Mouse (Mus musculus) hindbrain, embryonic 12.5 days (tissue): Measurements from ENCODE around the gene Clmn. TPM values are rescaled to one million over a fixed set of nuclear protein-coding genes. Genes with fewer than 3 reads are reported as not detected.

Source experiments
- ATAC-seq: fragments of 200-750 bp; cut with Nextera tagmentation; 2 replicates; pipeline ENCODE4 v1.8.0; 2017; ENCODE audit warnings: moderate TSS enrichment; ENCODE audit not compliant: low FRiP score
- H3K27ac ChIP-seq: fragments of 300-500 bp; sonication (generic); 2 replicates; pipeline ENCODE4 v1.5.1; 2016; ENCODE audit warnings: mild to moderate bottlenecking
- H3K27me3 ChIP-seq: fragments of 300-500 bp; sonication (generic); 2 replicates; pipeline ENCODE4 v1.6.1; 2016; ENCODE audit warnings: mild to moderate bottlenecking
- H3K36me3 ChIP-seq: fragments of 300-500 bp; sonication (generic); 2 replicates; pipeline ENCODE4 v1.6.1; 2016; ENCODE audit warnings: mild to moderate bottlenecking
- H3K4me1 ChIP-seq: fragments of 300-500 bp; sonication (generic); 2 replicates; pipeline ENCODE4 v1.6.1; 2016
- H3K4me2 ChIP-seq: fragments of 300-500 bp; sonication (generic); replicated peaks from 2 replicates; pipeline ENCODE4 v1.6.1; 2016; ENCODE audit warnings: mild to moderate bottlenecking
- H3K4me3 ChIP-seq: fragments of 300-500 bp; sonication (generic); 2 replicates; pipeline ENCODE4 v1.5.1; 2016; ENCODE audit warnings: mild to moderate bottlenecking
- H3K9ac ChIP-seq: fragments of 300-500 bp; sonication (generic); 2 replicates; pipeline ENCODE4 v1.6.1; 2016; ENCODE audit warnings: mild to moderate bottlenecking, moderate library complexity
- H3K9me3 ChIP-seq: fragments of 300-500 bp; sonication (generic); replicated peaks from 2 replicates; pipeline ENCODE4 v1.6.1; 2016; ENCODE audit warnings: mild to moderate bottlenecking
- WGBS: fragments of 180-500 bp; shearing (Covaris S2); methylation state at CpG from one replicate; pipeline ENCODE4 v1.1.7; 2016; 5-methylcytosine and 5-hydroxymethylcytosine counted together
- polyA plus RNA-seq: library from polyadenylated mRNA; unstranded; fragments of >200 nt; fragmentation: Nextera tagmentation; extraction: Ambion mirVana; gene quantifications from 2 replicates; pipeline ENCODE4 v1.2.1, GENCODE M21; 2016

Gene Clmn
- polyA plus RNA-seq, 1 experiment from 2014 or later: 2.8 TPM

DNA sequence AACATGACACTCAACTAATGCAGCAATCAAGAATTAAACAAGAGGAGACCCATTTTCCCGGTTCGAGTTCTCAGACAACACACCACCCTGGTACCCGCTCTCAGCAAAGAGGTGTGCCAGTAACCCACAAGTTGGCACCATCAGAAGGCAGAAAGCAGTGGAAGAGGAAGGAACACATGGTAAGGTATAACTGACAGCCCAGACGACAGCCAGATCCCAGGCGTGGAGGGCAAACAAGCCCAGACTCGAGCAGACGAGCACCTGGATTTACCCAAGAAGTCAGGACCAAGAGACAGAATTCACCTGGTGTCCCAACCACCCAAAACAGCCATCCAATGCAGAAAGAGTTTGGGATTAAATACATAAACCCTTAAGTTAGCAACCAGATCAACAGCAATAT lies 11.5 kb downstream of the Clmn start:
- H3K4me2 ChIP-seq: no peak overlapping the region
- H3K36me3 ChIP-seq: no peaks in the 10 kb centered on the region
- WGBS: 92% methylated on average over 7 of the region's 7 CpGs
- H3K4me3 ChIP-seq: no peak overlapping the region
- no peak overlapping the region for H3K9ac ChIP-seq
- no peak overlapping the region for H3K27ac ChIP-seq
- no peak for ATAC-seq
- H3K27me3 ChIP-seq: no peaks in the 10 kb centered on the region
- H3K9me3 ChIP-seq: no peaks in the 10 kb centered on the region
- H3K4me1 ChIP-seq: peaks cover 9% of the 10 kb centered on the region

DNA sequence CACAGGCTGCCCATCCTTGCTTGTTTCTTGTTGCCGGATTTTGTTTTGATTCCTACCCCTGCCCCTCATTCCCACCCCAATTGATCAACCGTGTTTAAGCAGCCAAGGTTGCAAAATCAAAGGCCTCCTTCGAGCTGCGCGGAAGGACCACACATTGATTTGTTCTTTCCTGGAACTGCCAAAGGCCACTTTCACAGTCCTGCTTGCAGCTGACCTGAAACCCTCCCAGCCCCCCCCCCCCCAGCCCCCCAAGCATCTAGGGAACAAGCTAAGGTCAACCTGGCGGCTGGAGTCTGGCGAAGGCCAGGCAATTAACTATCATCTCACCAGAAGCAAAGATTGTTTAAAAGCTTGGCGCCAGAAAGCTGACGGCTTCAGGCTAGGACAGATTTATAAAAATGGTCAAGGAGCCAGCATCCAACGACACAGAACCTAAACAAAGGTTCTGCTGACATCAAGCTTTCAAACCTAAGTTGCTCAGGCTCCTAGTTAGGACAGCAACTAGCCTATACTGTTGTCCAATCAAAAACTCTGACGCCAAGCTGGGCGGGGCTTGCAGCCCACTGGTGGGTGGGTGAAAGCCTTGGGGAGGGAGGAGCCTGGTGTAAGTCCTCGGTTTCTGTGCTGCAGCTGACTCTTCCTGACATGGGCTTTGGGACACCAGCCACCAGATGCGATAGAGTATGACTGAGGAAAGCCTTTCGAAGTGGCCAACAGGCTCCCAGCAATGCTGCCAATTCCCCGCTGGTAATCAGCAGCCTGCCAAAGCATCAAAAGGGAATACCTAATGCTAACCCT lies 13.0 kb downstream of the Clmn start:
- Histone ChIP-seq H3K36me3 (no peaks in the 10 kb centered on the region), H3K9me3 (no peaks in the 10 kb centered on the region), H3K27me3 (peaks cover 2% of the 10 kb centered on the region; the same call in 1 of the 2 replicates), H3K9ac (no peak overlapping the region), H3K4me1 (peaks cover 9% of the 10 kb centered on the region), H3K27ac (0 out of 2 replicates have a peak overlapping the region, but pooled peaks have one; percentile 1), H3K4me2 (peak overlapping the region; percentile 27), H3K4me3 (no peak overlapping the region)
- 30% methylated on average over 16 of the region's 16 CpGs for WGBS
- peak; percentile 69 for ATAC-seq

DNA sequence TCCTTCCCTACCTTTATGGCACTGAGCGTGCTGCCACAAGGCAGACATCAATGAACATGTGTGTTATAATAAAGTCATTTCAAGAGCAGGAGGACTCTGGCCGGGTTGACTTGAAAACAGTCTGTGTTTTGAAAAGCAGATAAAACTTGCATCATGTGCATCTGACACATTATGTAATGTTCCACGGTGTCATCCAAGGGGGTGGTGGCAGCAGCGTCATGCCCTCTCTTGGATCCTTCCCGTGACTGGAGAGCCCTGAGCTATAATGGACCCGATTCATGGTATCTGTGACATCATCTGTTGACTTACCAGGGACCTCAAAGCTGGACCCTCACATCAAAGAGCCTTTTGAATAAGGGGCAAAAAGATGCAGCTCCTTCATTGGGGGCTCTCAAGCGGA lies 14.8 kb downstream of the Clmn start:
- no peak for ATAC-seq
- H3K4me2 ChIP-seq: no peak overlapping the region
- peaks cover 10% of the 10 kb centered on the region; the same call in 1 of the 2 replicates for H3K27me3 ChIP-seq
- H3K4me1 ChIP-seq: peaks cover 19% of the 10 kb centered on the region
- no peaks in the 10 kb centered on the region for H3K9me3 ChIP-seq
- no peak overlapping the region for H3K9ac ChIP-seq
- 88% methylated on average over 7 of the region's 7 CpGs for WGBS
- H3K27ac ChIP-seq: no peak overlapping the region
- no peaks in the 10 kb centered on the region for H3K36me3 ChIP-seq
- no peak overlapping the region for H3K4me3 ChIP-seq

DNA sequence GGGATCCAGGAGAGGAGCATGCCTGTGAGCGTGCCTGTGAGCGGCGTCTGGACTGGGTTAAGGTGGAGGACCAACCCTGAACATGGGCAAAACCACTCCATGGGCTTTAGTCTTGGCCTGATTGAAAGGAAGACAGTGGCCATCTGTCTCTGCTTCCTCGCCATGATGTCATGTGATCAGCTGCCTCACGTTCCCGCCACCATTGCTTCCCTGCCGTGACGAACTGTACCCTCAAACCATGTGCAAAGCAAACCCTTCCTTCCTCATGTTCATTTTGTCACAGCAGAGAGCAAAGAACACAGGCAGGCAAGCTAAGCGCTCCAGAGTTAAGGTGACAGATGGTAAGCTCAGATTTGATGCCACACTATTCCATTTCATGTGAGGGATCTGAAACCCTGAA lies 16.2 kb downstream of the Clmn start:
- 87% methylated on average over 9 of the region's 9 CpGs for WGBS
- Histone ChIP-seq H3K27ac (no peak overlapping the region), H3K9ac (no peak overlapping the region), H3K27me3 (peaks cover 13% of the 10 kb centered on the region; the same call in 1 of the 2 replicates), H3K9me3 (no peaks in the 10 kb centered on the region), H3K36me3 (no peaks in the 10 kb centered on the region), H3K4me2 (no peak overlapping the region), H3K4me1 (peaks cover 21% of the 10 kb centered on the region), H3K4me3 (no peak overlapping the region)
- no peak for ATAC-seq

DNA sequence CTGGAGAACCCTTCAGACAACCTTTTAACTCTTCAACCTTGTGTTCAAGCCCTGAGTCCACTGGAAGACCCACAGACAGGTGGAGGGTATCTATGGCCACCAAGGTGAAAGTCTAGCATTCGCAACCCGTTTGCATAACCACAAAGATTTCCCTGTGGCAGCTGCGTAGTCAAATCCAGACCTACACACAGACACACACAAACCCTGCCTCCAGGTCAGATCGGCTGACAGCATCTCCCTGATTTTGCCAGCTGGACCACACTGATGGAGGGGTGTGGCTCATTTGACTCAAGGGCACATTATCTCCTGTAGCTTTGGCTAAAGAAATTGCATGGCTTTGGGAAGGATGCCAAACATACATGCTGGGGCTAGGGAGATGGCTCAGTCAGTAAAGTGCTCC lies 17.6 kb downstream of the Clmn start:
- 83% methylated on average over 4 of the region's 4 CpGs for WGBS
- ATAC-seq: no peak
- no peak overlapping the region for H3K9ac ChIP-seq

DNA sequence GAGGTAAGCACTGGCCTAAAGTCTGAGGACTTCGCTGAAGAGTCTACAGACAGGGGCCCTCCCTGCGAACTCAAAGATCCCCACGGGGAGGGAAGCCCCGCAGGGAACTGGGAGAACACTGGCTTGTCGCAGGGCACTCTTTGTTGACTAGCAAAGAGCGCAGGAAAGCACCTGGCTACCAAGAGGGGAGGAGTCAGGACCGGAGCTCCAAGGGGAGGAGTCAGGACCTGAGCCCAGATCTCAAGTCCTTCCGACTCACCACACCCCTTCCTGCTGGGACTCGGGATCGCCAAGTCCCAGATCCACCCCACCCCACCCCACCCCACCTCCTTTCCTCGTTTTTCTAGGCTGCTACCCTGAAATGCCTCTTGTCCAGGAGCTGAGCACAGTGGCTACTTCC lies 19.2 kb downstream of the Clmn start:
- Histone ChIP-seq H3K27me3 (peaks cover 13% of the 10 kb centered on the region; the same call in 1 of the 2 replicates), H3K9me3 (no peaks in the 10 kb centered on the region), H3K4me2 (peak overlapping the region; percentile 43), H3K9ac (no peak overlapping the region), H3K4me1 (peaks cover 12% of the 10 kb centered on the region), H3K36me3 (no peaks in the 10 kb centered on the region), H3K4me3 (no peak overlapping the region), H3K27ac (no peak overlapping the region)
- ATAC-seq: no peak; the same call in none of the 2 replicates
- 5% methylated on average over 11 of the region's 11 CpGs for WGBS

More for the DNA sequence above, 17.6 kb downstream of the Clmn start:
- Histone ChIP-seq H3K4me2 (no peak overlapping the region), H3K4me1 (peaks cover 21% of the 10 kb centered on the region), H3K27me3 (peaks cover 13% of the 10 kb centered on the region; the same call in 1 of the 2 replicates), H3K9me3 (no peaks in the 10 kb centered on the region), H3K36me3 (no peaks in the 10 kb centered on the region), H3K27ac (no peak overlapping the region), H3K4me3 (no peak overlapping the region)

DNA sequence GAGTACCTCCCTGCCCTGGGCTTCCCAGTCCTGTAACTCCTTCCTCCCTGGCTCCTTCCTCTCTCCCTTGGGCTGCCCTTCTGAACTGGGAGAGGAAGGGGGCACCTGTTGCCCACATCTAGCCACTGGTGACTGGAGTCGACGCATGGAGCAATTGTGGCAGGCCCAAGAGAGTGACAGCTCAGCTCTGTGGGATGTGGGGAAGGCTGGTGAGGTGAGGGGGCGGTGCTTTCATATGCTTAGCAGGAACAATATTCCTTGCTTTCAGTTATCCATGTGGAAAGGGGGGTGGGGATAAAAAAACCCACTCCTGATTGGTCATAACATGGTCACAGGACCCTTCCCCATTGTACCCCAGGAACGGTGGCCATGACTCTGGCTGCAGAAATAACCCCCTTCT lies 19.9 kb downstream of the Clmn start:
- 58% methylated on average over 4 of the region's 4 CpGs for WGBS
- H3K4me1 ChIP-seq: peaks cover 12% of the 10 kb centered on the region

DNA sequence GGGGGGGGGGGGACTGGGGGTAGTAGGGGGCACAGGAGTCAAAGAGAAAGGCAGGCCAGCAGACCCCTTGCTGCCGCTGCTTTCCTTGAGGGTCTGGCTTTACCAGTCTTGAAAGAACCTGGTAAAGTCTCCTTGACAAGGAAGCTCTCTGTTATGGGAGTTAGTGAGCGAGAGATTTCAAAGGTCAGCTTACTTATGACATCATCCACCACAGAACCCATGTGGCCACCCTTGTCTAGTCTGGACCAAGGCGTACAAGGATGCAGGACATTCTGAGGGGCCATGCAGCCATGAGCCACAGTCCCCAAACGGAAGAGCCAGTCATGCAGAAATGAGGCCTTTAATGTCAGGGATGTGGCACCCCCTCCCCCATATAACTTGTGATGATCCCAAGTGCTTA lies 20.6 kb downstream of the Clmn start:
- Histone ChIP-seq H3K4me1 (peaks cover 12% of the 10 kb centered on the region), H3K4me2 (no peak overlapping the region), H3K4me3 (no peak overlapping the region), H3K36me3 (no peaks in the 10 kb centered on the region), H3K27ac (no peak overlapping the region), H3K9ac (no peak overlapping the region), H3K9me3 (no peaks in the 10 kb centered on the region), H3K27me3 (peaks cover 13% of the 10 kb centered on the region; the same call in 1 of the 2 replicates)
- ATAC-seq: no peak
- WGBS: 70% methylated on average over 4 of the region's 4 CpGs

More for the DNA sequence above, 19.9 kb downstream of the Clmn start:
- no peak overlapping the region for H3K9ac ChIP-seq
- peaks cover 13% of the 10 kb centered on the region; the same call in 1 of the 2 replicates for H3K27me3 ChIP-seq
- H3K27ac ChIP-seq: no peak overlapping the region
- no peaks in the 10 kb centered on the region for H3K36me3 ChIP-seq
- H3K9me3 ChIP-seq: no peaks in the 10 kb centered on the region
- no peak overlapping the region for H3K4me2 ChIP-seq
- no peak overlapping the region for H3K4me3 ChIP-seq
- no peak for ATAC-seq

DNA sequence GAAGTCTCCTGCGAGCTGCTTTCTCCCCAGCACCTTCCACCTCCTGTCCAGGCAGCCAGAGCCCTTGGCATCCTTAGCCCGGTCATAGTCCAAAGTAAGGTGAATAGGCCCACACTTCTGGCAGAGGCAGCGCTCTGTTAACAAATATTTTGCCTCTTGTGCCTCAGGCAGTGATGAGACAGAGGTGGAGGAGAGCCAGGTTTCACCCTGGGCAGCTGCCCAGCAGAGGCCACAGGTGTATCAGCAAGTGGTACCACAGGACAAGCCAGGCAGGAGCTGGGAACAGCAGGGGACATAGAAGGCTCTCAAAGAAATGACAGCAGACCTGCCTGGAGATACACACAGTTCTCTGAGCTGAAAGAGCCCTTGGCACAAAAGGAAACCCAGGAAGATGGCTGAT lies 23.6 kb downstream of the Clmn start:
- Histone ChIP-seq H3K27ac (no peak overlapping the region), H3K9me3 (no peaks in the 10 kb centered on the region), H3K4me2 (no peak overlapping the region), H3K36me3 (no peaks in the 10 kb centered on the region), H3K4me1 (peaks cover 20% of the 10 kb centered on the region), H3K4me3 (no peak overlapping the region), H3K9ac (no peak overlapping the region), H3K27me3 (peaks cover 6% of the 10 kb centered on the region; the same call in 1 of the 2 replicates)
- ATAC-seq: no peak
- WGBS: 91% methylated on average over 3 of the region's 3 CpGs

DNA sequence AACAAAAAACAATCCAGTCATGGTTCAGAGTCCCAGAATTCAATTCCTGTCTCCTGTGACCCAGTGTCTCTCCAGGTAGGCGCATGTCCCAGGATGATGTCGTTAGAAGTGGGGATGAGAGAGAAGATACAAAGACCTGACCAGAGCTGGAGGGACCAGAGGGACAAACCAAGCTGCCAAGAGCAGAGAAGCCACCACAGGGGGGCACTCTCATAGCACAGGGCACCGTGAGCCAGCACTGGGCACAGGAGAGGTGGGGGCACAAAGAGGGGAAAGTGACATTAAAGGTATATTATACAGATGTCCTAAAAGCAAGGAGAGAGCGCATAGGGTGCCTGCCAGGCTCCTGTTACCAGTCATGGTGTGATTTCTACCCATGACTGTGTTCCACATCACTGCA lies 25.9 kb downstream of the Clmn start:
- Histone ChIP-seq H3K4me3 (no peak overlapping the region), H3K27me3 (no peaks in the 10 kb centered on the region), H3K9me3 (no peaks in the 10 kb centered on the region), H3K27ac (no peak overlapping the region), H3K4me1 (peaks cover 19% of the 10 kb centered on the region), H3K9ac (no peak overlapping the region), H3K4me2 (no peak overlapping the region), H3K36me3 (no peaks in the 10 kb centered on the region)
- no peak for ATAC-seq
- 62% methylated on average over 4 of the region's 4 CpGs for WGBS

DNA sequence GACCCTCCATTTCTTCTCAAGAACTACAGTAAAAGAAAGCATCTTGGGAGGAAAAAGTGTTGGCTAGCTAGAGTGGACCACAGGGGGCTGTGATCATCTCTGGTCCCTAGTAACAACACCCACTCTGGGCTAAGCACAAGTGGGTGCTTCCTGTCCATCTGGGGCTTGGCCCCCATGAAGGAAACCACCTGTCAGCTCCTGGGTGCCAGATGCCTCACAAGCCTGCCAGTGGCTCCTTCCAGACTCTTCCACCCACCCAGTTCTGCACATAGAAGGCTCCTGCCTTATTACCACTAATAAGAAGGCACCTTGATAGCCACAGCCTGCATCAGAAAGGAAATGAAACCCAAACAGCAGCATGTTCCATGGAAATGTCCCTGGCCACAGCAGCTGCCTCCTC lies 26.4 kb downstream of the Clmn start:
- no peak overlapping the region for H3K4me3 ChIP-seq
- H3K9ac ChIP-seq: no peak overlapping the region
- ATAC-seq: no peak
- H3K27ac ChIP-seq: no peak overlapping the region
- no peaks in the 10 kb centered on the region for H3K27me3 ChIP-seq
- H3K4me1 ChIP-seq: peaks cover 19% of the 10 kb centered on the region
- H3K4me2 ChIP-seq: no peak overlapping the region
- no peaks in the 10 kb centered on the region for H3K36me3 ChIP-seq
- H3K9me3 ChIP-seq: no peaks in the 10 kb centered on the region

DNA sequence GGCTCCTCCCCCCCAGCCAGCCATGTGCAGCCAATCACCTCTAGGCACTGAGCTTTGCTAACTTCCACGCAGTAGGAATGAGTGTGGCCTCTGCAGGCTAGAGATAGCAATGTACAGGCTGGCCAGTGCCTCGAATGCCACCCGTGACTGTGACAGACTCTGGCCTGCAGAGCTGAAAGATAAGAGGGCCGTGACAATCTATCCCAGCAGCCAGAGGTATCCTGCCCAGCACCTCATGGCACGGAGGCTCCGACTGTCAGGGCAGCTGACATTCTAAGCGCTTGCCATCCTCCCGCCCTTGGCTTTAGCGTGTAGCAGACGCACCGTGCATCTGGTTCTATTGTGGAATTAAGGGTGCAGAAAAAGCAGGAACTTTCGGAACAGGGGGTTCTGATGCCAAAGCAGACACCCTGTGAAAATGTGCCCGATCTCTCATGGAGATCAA lies 26.9 kb downstream of the Clmn start:
- no peak overlapping the region for H3K4me3 ChIP-seq
- H3K36me3 ChIP-seq: no peaks in the 10 kb centered on the region
- no peak overlapping the region for H3K4me2 ChIP-seq
- no peak overlapping the region for H3K27ac ChIP-seq
- no peak for ATAC-seq
- H3K9ac ChIP-seq: no peak overlapping the region
- 79% methylated on average over 13 of the region's 13 CpGs for WGBS
- H3K27me3 ChIP-seq: no peaks in the 10 kb centered on the region
- peaks cover 19% of the 10 kb centered on the region for H3K4me1 ChIP-seq
- no peaks in the 10 kb centered on the region for H3K9me3 ChIP-seq
